Mouse (Mus musculus) E14TG2a.4 (cell line): ENCODE measurements around the gene Aff3.

Source experiments
- CTCF ChIP-seq: conservative IDR thresholded peaks from 2 replicates; pipeline ENCODE4 v1.5.1; 2014; ENCODE audit warnings: low read length
- POU5F1 ChIP-seq: IDR thresholded peaks from 2 replicates; pipeline ENCODE4 v1.6.1; 2014; ENCODE audit warnings: low read length, borderline replicate concordance

- TF ChIP-seq CTCF (no peak), POU5F1 (no peak)
Measured at GRCm38 (mm10) chr1:38547685-38548084, 117.1 kb downstream of the Aff3 start.
